Mouse (Mus musculus): ENCODE data around the gene Zfp605. TPM values are rescaled to one million over a fixed set of nuclear protein-coding genes. Genes with fewer than 3 reads are reported as not detected.

The Zfp605 gene
- polyA plus RNA-seq (2014; fragmentation: Illumina TruSeq; extraction: RNeasy Lipid Tissue Mini Kit (QIAGEN cat#74804); ENCODE audit: low read depth, low replicate concordance), result 17.5 TPM

DNA sequence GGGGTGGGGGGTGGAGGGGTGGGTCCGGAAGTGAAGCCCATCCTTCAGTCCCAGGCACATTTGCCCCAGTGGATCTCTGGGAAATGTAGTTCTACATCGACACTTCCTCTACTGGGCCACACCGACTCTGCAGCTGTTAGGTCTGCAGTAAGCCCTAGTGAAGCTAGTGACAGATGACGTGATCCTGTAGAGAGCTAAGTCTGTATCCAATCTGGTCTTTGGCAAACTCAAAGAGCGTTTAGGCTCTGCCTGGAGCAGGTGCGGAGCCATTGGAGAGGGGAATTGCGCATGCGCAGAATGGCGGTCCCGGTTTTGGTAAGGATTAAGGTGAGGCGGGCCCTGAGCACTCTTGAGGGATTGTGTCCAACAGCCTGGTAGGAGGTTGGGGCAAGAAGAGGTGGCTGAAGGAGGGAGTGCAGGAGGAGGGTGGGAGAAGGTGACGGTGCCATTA, at the start of gene Zfp605:
Gene Zfp605 (plus strand): TSS at position 102 of the 451 bp plus-strand sequence.

DNA sequence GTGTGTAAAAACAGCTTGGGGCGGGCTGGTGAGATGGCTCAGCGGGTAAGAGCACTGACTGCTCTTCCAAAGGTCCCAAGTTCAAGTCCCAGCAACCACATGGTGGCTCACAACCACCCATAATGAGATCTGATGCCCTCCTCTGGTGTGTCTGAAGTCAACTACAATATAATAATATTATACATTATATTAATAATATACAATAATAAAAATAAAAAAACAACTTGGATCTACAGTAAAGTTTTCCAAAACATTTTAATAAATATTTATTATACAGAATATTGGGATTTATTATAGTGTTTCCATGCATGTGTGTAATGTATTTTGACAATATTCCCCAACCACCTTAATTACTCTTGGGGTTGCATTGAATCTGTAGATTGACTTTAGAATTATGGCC, 37.5 kb upstream of the Zfp605 start, which contains the start of gene Gm17655:
Gene Gm17655 (minus strand): TSS at position 101 of the 400 bp plus-strand sequence.

DNA sequence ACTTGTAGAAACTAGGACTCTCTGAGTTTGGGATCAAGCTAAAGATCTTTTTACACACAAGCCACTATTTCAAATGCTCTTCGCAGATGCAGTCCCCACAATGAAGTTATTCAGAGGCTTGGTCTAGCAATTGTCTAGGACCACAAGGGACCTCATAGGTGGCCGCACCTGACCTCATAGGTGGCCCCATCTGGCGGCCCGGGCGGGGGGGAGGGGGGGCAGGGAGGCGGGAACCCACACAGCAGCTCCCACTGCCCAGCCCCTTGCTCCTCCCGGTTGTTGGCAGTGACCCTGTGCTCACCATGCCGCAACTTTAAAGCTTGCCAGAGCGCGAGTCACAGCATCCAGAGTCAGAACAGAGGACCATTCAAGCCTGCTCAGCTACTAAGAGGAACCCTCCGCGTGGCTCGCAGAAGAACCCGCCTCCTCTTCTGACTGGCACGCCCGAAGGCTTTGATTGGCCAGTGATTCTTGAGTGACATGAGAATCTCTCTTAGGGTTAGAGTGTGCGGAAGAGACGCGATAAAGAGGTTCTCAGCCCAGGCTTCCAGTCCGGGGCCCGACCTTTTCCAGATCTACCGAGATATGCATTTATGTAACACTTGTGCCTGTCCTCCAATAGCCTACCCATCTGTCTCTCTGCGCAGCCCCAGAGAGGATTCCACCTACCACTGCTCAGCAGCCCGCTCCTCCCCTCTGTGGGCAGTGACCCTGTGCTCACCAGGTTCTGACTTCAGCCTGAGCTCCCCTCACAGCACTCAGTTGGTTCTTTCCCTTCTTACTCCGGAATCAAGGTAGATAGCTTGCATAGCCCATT, 15.7 kb upstream of the Zfp605 start, which contains the start of gene Gm35315:
Gene Gm35315 (minus strand): TSS at position 391 of the 817 bp plus-strand sequence.

DNA sequence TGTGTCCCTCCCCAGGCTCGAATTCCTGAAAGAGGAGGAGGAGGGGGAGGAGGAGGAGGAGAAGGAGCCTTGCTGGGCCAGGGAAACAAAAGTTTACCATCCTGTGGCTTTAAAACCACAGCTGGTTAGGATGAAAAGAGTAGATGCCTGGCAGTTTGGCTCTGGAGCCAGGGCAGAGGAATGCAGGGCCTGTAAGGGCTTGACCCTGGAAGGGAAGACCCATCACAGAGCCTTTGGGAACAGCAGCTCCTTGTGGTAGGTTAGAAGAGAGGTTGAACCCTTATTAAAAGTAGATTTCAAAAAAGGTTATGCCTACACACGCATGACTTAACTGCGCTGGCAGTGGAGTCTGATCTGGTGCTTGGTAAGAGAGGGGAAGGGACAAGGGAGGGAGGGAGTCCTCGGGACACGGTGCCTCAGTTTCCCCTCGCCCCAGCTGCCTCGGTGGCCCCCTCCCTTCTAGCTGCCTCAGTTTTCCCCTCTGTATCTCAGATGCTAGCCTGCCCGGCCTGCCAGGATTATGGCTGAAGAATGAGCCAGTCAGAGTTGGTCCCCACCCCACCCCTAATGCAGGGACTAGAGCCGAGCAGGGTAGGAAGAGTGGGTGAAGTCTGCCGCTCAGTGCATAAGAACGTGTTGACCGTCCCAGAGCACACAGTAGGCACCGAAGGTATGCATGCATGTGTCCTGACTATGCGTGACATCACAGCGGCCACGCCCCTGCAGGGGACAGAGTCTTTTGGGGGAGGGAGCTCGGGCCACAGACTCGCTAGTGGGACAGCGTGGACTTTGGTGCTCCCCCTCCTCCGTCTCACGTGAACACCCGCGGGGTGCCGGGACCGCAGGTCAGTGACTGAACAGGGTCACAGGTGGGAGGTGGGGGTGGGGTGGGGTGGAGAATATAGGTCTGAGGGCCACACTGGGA, 10.0 kb upstream of the Zfp605 start, which contains the start of gene Plcxd1:
Gene Plcxd1 (plus strand): TSS at position 314 of the 925 bp plus-strand sequence.

DNA sequence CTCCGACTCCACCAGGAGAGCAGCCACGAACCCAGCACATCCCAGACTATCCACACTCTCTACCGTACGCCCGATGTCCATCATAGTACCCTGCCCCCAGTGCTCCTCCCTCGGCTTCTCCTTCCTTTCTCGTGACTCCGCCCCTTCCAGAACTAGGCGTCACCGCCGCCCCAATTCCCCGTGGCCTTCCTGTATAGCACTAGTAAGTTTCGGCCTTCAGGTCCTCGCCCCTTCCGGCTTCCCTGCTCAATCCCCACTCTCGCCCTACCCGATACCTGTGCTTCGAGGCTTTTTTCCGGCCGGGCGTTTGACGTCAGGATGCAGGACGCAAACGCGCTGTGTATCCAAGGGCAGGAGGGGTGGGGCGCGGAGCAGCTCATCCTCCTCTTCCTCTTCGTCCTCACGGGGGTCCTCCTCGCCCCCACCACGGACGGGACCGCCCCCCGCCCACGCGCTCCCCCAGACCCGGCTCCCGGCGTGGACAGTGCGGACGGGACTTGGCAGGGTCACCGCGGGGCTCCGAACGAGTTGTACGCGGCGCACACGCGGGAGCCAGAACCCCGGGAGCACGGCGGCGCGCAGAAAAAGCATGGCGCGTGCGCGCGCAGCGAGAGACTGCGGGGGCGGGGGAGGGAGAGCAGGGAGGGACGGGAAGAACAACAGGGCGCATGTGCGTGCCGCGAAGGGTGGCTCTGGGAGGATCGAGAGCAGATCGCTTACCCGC, 2.1 kb upstream of the Zfp605 start, which contains the start of gene Gtpbp6:
Gene Gtpbp6 (minus strand): TSS at position 617 of the 724 bp plus-strand sequence.

DNA sequence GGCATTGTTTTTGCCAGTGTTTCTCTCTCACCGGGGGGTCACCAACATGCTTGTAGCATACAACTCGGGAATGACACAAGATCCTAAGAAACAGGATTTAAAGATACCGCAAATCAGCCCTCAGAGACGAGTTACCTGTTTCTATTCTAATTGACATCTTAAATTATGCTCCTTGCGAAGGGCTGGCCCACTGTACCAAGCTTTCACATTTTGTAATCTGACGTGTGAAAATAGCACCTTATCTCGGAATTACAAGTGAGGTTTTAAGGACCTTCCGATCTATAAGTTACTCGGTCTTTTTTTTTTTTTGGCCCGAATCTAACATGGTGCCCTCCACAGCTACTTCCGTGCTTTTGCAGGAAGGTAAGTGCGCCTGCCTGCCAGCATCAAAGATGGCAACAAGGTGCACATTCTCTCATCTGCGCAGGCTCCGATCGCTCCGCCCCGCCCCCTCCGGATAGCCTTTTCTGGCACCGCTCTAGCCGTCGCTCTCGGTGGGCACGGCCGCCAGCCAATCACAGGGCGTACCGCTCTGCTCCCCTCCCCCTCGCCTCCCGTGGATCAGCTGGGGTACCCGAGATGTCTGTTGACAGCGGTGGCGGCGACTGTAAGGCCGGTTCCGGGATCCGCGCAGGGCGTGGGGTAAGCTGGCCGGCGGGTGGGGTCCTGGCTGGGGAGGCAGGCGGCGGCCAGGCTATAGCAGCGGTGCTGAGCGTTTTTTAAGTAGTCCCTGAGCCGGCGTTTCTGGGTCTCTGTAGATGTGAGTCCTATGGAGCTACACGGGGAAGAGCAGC, 25.6 kb downstream of the Zfp605 start, which contains the start of gene Chfr:
Gene Chfr (plus strand): TSS at position 550 of the 794 bp plus-strand sequence.

DNA sequence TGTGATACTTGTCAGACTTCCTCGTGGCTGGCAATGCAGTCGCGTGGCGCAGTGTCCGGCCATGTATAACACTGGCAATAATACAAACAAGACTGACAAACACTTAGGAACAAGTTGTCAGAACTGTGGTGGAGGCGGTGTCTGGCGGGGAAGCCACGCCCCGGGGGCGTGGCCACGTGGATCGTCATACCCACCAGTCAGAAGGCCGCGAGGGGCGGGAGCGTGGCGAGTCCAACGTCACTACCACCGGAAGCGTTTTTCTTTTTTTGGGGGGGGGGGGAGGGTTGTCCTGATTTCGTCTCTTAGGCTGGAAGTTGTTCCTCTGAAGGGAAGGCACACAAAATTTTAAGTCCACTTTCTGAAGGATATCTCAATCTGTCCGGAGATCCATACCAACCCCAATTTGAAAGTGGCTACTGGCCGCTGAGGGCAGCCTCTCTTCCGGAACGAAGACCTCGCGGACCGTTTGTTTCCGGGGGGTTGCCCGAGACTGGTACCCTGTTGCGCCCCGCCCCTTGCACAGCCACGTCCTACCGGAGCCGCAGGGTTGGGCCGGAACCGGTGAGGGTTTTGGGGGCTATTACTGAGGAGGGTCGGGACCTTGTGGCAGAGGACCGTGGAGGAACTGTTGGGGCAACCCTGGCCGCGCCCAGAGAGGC, 66.6 kb downstream of the Zfp605 start, which contains the start of gene Golga3:
Gene Golga3 (plus strand): TSS at position 340 of the 659 bp plus-strand sequence.

Other genes starting within 250 kb of the Zfp605 start
- 27.5 TPM for gene Gm15446, start 186.7 kb upstream of the Zfp605 start, polyA plus RNA-seq (2014; fragmentation: Illumina TruSeq; extraction: RNeasy Lipid Tissue Mini Kit (QIAGEN cat#74804); ENCODE audit: low read depth, low replicate concordance)
- 114 TPM for gene Zfp932, start 113.6 kb upstream of the Zfp605 start, polyA plus RNA-seq (2014; fragmentation: Illumina TruSeq; extraction: RNeasy Lipid Tissue Mini Kit (QIAGEN cat#74804); ENCODE audit: low read depth, low replicate concordance)
- gene Gm17655, start 37.6 kb upstream of the Zfp605 start, polyA plus RNA-seq (2014; fragmentation: Illumina TruSeq; extraction: RNeasy Lipid Tissue Mini Kit (QIAGEN cat#74804); ENCODE audit: low read depth, low replicate concordance), result 15.3 TPM
- 1.6 TPM for gene Gm35315, start 15.7 kb upstream of the Zfp605 start, polyA plus RNA-seq (2014; fragmentation: Illumina TruSeq; extraction: RNeasy Lipid Tissue Mini Kit (QIAGEN cat#74804); ENCODE audit: low read depth, low replicate concordance)
- gene Plcxd1, start 10.1 kb upstream of the Zfp605 start, polyA plus RNA-seq (2014; fragmentation: Illumina TruSeq; extraction: RNeasy Lipid Tissue Mini Kit (QIAGEN cat#74804); ENCODE audit: low read depth, low replicate concordance), result not detected
- gene Gtpbp6, start 1.9 kb upstream of the Zfp605 start, polyA plus RNA-seq (2014; fragmentation: Illumina TruSeq; extraction: RNeasy Lipid Tissue Mini Kit (QIAGEN cat#74804); ENCODE audit: low read depth, low replicate concordance), result not detected
- gene Chfr, start 25.8 kb downstream of the Zfp605 start, polyA plus RNA-seq (2014; fragmentation: Illumina TruSeq; extraction: RNeasy Lipid Tissue Mini Kit (QIAGEN cat#74804); ENCODE audit: low read depth, low replicate concordance), result 20.0 TPM
- 21.9 TPM for gene Golga3, start 66.6 kb downstream of the Zfp605 start, polyA plus RNA-seq (2014; fragmentation: Illumina TruSeq; extraction: RNeasy Lipid Tissue Mini Kit (QIAGEN cat#74804); ENCODE audit: low read depth, low replicate concordance)
- gene Ankle2, start 120.9 kb downstream of the Zfp605 start, polyA plus RNA-seq (2014; fragmentation: Illumina TruSeq; extraction: RNeasy Lipid Tissue Mini Kit (QIAGEN cat#74804); ENCODE audit: low read depth, low replicate concordance), result 76.6 TPM
- gene Pgam5, start 159.8 kb downstream of the Zfp605 start, polyA plus RNA-seq (2014; fragmentation: Illumina TruSeq; extraction: RNeasy Lipid Tissue Mini Kit (QIAGEN cat#74804); ENCODE audit: low read depth, low replicate concordance), result 46.5 TPM
- gene Pxmp2, start 176.1 kb downstream of the Zfp605 start, polyA plus RNA-seq (2014; fragmentation: Illumina TruSeq; extraction: RNeasy Lipid Tissue Mini Kit (QIAGEN cat#74804); ENCODE audit: low read depth, low replicate concordance), result 8.0 TPM
- gene Pole, start 176.2 kb downstream of the Zfp605 start, polyA plus RNA-seq (2014; fragmentation: Illumina TruSeq; extraction: RNeasy Lipid Tissue Mini Kit (QIAGEN cat#74804); ENCODE audit: low read depth, low replicate concordance), result 2.6 TPM
- gene P2rx2, start 233.1 kb downstream of the Zfp605 start, polyA plus RNA-seq (2014; fragmentation: Illumina TruSeq; extraction: RNeasy Lipid Tissue Mini Kit (QIAGEN cat#74804); ENCODE audit: low read depth, low replicate concordance), result not detected
- gene Lrcol1, start 234.6 kb downstream of the Zfp605 start, polyA plus RNA-seq (2014; fragmentation: Illumina TruSeq; extraction: RNeasy Lipid Tissue Mini Kit (QIAGEN cat#74804); ENCODE audit: low read depth, low replicate concordance), result not detected

Data from adrenal gland, adult 10 weeks (tissue).